In genomic region chr1:180434925-180435324, GRCm38 (mm10) we compare ENCODE assay signal across 11 mouse cellular contexts. TPM values are rescaled to one million over a fixed set of nuclear protein-coding genes. Genes with fewer than 3 reads are reported as not detected.
A peak's percentile ranks its signal among the peaks of the same experiment; 100 is the strongest.
DNase-seq lines count a peak whose midpoint lies in the region; ATAC-seq lines count a peak whose summit lies in the region.
"Had no signal": no experiment of that assay in that cellular context is flagged by ENCODE, and none has a peak within 500 bp of the region (broad histone marks: within the 10 kb centered on the region; RNA-seq: fewer than 3 reads in every experiment).

No protein-coding gene starts in this region.

- H3K27me3 ChIP-seq in embryonic facial prominence, embryonic 12.5 days = no peaks in the 10 kb centered on the region

- ATAC-seq in CD4-positive, CD25-positive, alpha-beta regulatory T cell, adult 4 months = no peak
- ATAC-seq in embryonic facial prominence, embryonic 12.5 days (ENCODE audit: insufficient number of reproducible peaks, insufficient read depth, low FRiP score, low TSS enrichment) = no peak
- ATAC-seq in erythroblast, adult 5-6 weeks (replicated peaks; ENCODE audit: low FRiP score, poor library complexity, severe bottlenecking) = no peak

- 8% methylated on average over 9 of the region's 9 CpGs for WGBS in embryonic facial prominence, embryonic 12.5 days

- DNase-seq in CD4-positive, CD25-positive, alpha-beta regulatory T cell, adult 2 months (ENCODE audit: low read depth, low spot score) = peak; percentile 69
- DNase-seq in kidney, postnatal 10 days = peak; percentile 54
- DNase-seq in kidney, adult 9 months = no peak
- DNase-seq in A20 (ENCODE audit: low read depth, low spot score) = peak; percentile 62
- no peak for DNase-seq in left cerebral cortex, adult 18-20 months (ENCODE audit: low spot score in 2 of 2)
- DNase-seq: gastrocnemius, postnatal 10 days; liver, embryonic 13.5 days had no signal

- no peak overlapping the region for H3K4me3 ChIP-seq in embryonic facial prominence, embryonic 12.5 days
- H3K4me3 ChIP-seq: liver, embryonic 13.5 days; midbrain, embryonic 12.5 days had no signal

- no peaks in the 10 kb centered on the region for H3K36me3 ChIP-seq in embryonic facial prominence, embryonic 12.5 days
- H3K36me3 ChIP-seq: liver, embryonic 13.5 days; midbrain, embryonic 12.5 days had no signal

- H3K4me2 ChIP-seq in embryonic facial prominence, embryonic 12.5 days (replicated peaks) = peak overlapping the region; percentile 27
- H3K4me2 ChIP-seq: liver, embryonic 13.5 days; midbrain, embryonic 12.5 days had no signal

- H3K9ac ChIP-seq in embryonic facial prominence, embryonic 12.5 days = no peak overlapping the region
- H3K9ac ChIP-seq: liver, embryonic 13.5 days; midbrain, embryonic 12.5 days had no signal

- H3K27ac ChIP-seq in embryonic facial prominence, embryonic 12.5 days = no peak overlapping the region
- H3K27ac ChIP-seq: liver, embryonic 13.5 days; midbrain, embryonic 12.5 days had no signal

- H3K9me3 ChIP-seq in embryonic facial prominence, embryonic 12.5 days = no peaks in the 10 kb centered on the region
- H3K9me3 ChIP-seq: liver, embryonic 13.5 days; midbrain, embryonic 12.5 days had no signal

- H3K4me1 ChIP-seq in embryonic facial prominence, embryonic 12.5 days = peaks cover 26% of the 10 kb centered on the region

RNA-seq across cellular contexts. Expression of gene Stum, which starts 48.4 kb away (rescaled TPM):
- not detected for polyA plus RNA-seq in CD4-positive, CD25-positive, alpha-beta regulatory T cell, adult 4 months (2017; shearing (Covaris generic))
- 1.5 and 1.8 TPM in 2 replicates for polyA plus RNA-seq in embryonic facial prominence, embryonic 12.5 days (2016; fragmentation: Nextera tagmentation; extraction: Ambion mirVana)
- not detected in 2 replicates for total RNA-seq in erythroblast, adult 5-6 weeks (2015; ENCODE audit: low replicate concordance)
- not detected in 2 replicates for total RNA-seq in erythroblast, adult 5-6 weeks (2017; ENCODE audit: low replicate concordance)
- 100 to 1,000 TPM; 171 to 180 TPM for total RNA-seq in left cerebral cortex, adult 18-20 months (2021)

Comparison
In these comparisons a context has a peak if more than half of its experiments do, and no peak if none do; other contexts are left out.
1. DNase-seq: peak in CD4-positive, CD25-positive, alpha-beta regulatory T cell, adult 2 months (single experiment), kidney, postnatal 10 days (single experiment) and A20 (single experiment); none in kidney, adult 9 months (single experiment) and left cerebral cortex, adult 18-20 months (0 of 2).
2. RNA of gene Stum, which starts 48.4 kb away (total RNA-seq): 171 to 180 TPM in left cerebral cortex, adult 18-20 months; not detected in erythroblast, adult 5-6 weeks; every median in the first group is over 100 times any median in the second.